Mouse (Mus musculus): Measurements from ENCODE around the gene Cx3cr1. TPM values are rescaled to one million over a fixed set of nuclear protein-coding genes. Genes with fewer than 3 reads are reported as not detected.

Cx3cr1 gene
- 10 to 100 TPM; 33.2 to 34.1 TPM for total RNA-seq (2023)

GRCm38 (mm10) chr9:120069779-120070178 is at the start of gene Cx3cr1:
Gene Cx3cr1 (minus strand): TSS chr9:120069879.

DNA sequence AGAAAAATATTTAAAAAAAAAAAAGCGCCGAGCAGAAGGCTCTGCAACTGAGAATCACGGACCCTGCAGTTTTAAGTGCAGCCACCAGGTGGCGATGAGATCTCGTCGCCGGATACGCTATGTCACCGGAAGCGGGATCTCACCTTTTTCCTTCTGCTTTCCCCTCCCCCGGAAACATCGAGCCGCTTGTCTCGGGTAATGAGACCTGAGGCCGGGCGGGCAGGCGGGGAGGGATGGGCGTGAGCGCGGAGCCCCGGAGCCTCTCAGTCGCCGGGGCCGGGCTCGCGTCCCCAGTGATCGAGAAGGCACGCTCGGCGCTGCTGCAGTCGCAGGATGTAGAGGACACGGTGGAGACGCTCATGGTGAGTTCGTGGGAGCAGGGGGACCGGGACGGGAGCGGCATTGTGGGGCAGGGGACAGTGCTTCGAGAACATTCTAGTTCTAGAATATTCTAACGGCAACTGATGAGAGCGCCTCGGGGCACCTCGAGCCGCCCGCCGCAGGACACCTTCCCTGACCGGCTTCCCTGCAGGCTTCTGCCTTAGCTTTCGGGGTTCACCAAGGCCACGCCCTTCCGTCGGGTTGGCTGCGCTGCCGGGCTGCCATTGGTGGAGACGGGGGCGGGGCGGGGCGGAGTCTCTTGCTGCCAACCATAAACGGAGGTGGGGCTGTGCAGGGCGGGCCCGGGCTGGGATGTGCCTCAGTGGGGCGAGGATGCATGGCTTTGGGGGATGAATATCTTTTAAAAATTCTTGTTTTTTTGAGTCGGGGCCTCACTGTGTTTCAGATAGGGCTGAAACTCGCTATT is 40.7 kb upstream of the Cx3cr1 start, which contains the start of gene Slc25a38:
Gene Slc25a38, plus strand, starts transcription at position 164 of the 808 bp plus-strand sequence.

DNA sequence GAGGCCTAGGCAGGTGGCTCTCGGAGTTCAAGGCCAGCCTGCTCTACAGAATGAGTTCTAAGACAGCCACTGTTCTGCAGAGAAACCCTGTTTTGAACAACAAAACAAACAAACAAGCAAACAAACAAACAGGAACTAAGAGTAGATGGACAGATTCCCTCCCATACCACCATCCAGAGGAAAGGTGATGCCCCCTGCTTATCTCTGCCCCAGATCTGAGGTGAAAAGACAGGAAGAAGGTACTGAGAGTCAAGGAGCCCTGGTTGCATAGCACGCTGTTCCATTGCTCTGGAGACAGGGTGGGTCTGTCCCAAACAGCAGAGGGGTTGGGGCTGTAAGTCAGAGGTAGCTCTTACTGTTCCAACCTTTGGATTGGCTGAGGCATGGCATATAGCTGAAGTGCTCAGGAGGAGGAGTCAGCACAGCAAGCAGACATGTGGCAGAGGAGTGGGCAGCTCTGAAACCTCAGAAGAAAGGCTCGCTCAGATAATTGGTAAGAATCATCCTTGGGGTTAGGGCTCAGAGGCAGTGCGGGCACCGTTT is 22.1 kb upstream of the Cx3cr1 start, which contains the start of gene Ccr8:
Gene Ccr8, plus strand, starts transcription at position 419 of the 543 bp plus-strand sequence.

GRCm38 (mm10) chr9:120023086-120023811 is 46.4 kb downstream of the Cx3cr1 start, which contains the start of gene Xirp1:
Gene Xirp1 (minus strand): TSS chr9:120023598.

GRCm38 (mm10) chr9:119984536-119985011 is 85.1 kb downstream of the Cx3cr1 start, which contains the start of gene Csrnp1:
Gene Csrnp1 (minus strand): TSS chr9:119984658.

GRCm38 (mm10) chr9:119937005-119937773 is 132.5 kb downstream of the Cx3cr1 start, which contains the start of the genes Gorasp1 and Ttc21a:
Gene Gorasp1 (minus strand): TSS chr9:119937565.
Gene Ttc21a (plus strand): TSS chr9:119937606.

DNA sequence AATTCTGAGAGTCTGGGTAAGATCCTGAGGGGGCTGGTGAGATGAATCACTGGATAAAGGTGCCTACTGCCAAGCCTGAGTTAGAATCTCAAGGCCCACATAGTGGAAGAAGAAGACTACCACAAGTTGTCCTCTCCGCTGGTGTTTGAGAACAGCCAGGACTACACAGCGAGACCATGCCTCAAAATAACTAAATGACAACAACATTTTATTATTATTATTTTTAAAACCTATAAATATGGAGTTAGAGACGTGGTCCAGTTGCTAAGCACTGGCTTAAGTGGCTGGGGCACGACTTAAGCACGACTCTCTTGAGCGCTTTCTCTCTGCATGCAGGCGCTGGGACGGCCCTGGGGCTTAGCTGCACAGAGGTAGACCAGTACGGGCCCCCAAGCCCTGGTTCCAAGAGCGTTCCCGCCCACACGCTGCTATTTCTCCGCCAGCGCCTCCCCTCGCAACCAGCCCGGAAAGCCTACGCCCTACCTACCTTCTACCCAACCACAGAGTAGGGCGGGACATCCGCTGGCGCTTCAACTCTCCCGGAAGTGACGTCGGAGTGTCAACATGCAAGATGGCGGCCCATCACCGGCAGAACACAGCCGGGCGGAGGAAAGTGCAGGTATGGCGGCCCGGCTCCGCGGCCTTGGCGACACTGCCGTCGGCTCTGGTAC is 175.2 kb downstream of the Cx3cr1 start, which contains the start of gene Wdr48:
Gene Wdr48, plus strand, starts transcription at position 540 of the 671 bp plus-strand sequence.

Other genes starting within 250 kb of the Cx3cr1 start
- not detected for gene Scn11a, start 244.4 kb downstream of the Cx3cr1 start, total RNA-seq (2023)
- 10 to 100 TPM; 49.5 to 55.0 TPM for gene Wdr48, start 175.0 kb downstream of the Cx3cr1 start, total RNA-seq (2023)
- 1 to 10 TPM; 5.2 to 7.2 TPM for gene Gorasp1, start 132.3 kb downstream of the Cx3cr1 start, total RNA-seq (2023)
- 1 to 10 TPM; 5.8 to 7.3 TPM for gene Ttc21a, start 132.3 kb downstream of the Cx3cr1 start, total RNA-seq (2023)
- gene Csrnp1, start 85.2 kb downstream of the Cx3cr1 start, total RNA-seq (2023) = 10 to 100 TPM; 62.0 to 67.9 TPM
- gene Xirp1, start 46.3 kb downstream of the Cx3cr1 start, total RNA-seq (2023) = under 1 TPM; 0.11 to 0.20 TPM
- gene Ccr8, start 22.2 kb upstream of the Cx3cr1 start, total RNA-seq (2023) = not detected
- gene Slc25a38, start 40.5 kb upstream of the Cx3cr1 start, total RNA-seq (2023) = 10 to 100 TPM; 35.0 to 50.6 TPM
- gene Rpsa, start 57.8 kb upstream of the Cx3cr1 start, total RNA-seq (2023) = 100 to 1,000 TPM; 791 to 873 TPM
- not detected for gene Mobp, start 79.8 kb upstream of the Cx3cr1 start, total RNA-seq (2023)
- gene Myrip, start 231.6 kb upstream of the Cx3cr1 start, total RNA-seq (2023) = 1 to 10 TPM in 1 of 2 experiments, not detected in 1; 1.1 TPM

All from neutrophil, adult 83 days (primary cell).